Mouse (Mus musculus): ENCODE data around the gene Gm12355. TPM values are rescaled to one million over a fixed set of nuclear protein-coding genes. Genes with fewer than 3 reads are reported as not detected.

The Gm12355 gene
- polyA plus RNA-seq, 1 experiment from 2014 or later = 1.3 TPM

DNA sequence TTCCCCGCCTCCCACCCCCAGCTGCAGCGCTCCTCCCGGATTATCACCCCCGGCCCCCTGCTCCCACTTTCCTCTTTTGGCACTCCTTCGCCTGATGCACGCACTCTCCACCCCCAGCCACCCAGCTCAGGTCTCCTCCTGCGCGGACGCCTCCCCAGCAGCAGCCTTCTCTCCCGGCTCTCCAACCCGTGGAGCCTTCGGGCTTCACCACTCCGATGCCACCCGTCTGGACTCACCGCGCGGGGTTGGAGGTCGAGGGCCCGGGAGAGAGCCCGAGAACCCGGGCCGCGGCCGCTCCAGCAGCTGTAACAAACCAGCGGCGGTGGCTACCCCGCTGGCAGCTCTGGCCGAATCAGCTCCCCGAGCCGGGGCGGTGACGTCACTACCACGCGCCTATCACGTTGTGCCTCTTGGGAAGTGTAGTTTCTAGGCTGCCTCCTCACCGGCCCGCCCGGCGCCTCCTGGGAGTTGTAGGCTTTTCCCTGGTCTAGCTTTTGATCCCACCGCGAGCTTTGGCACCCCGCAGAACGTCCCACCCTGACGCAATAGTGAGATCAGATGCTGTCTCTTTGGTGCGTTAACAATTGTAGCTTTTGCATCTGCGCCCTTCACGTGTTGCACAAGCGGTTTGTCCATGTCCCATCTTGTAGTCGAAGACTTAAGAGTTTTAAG is 38.4 kb downstream of the Gm12355 start, which contains the start of gene Ormdl3:
Gene Ormdl3 (minus strand): TSS at position 477 of the 672 bp plus-strand sequence.
- peak; percentile 94 for ATAC-seq

DNA sequence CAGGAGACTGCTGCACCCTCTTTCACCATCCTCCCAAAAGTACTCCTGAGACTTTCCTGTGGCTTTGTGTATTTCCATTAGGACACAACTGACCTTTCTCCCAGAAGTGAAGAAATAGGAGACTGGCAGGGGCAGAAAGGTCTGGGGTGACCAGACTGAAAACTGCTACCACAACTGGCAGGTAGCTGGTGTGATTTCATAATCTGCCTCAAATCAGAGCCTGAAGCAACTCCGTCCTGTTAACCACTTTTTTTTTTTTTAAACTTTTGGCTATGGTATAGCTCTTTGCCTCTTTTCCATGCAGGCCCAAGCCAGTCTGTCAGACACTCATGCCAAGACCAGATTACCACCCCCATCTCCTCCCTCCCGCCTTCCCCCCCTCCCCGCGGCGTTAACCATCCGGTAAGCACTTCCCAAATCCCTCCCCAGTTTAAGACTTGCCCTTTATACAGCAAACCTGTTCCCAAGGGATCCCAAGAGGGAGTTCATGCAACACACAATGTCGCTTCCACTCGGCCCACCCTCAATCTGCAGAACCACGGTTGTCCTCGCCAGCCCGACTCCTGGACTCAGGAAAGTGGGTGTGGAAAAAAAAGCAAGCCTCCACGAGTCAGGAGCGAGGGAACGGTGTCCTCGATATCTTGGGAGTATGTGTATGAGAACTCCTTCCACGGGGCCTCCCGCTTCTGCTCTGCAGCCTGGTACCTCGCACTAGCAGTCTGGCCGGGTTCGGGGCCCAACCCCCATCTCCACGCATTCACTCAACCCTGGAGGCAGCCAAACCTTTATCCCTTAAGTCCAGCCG is 39.2 kb downstream of the Gm12355 start:
- no peaks in the 10 kb centered on the region for H3K9me3 ChIP-seq (ENCODE audit: control insufficient read depth, low read length)
- H3K9ac ChIP-seq (ENCODE audit: low read depth, low read length) = peak overlapping the region; percentile 96
- H3K27ac ChIP-seq (ENCODE audit: low read depth, low read length) = peak overlapping the region; percentile 86
- H3K36me3 ChIP-seq (ENCODE audit: control insufficient read depth, insufficient read depth, low read length) = peaks cover 12% of the 10 kb centered on the region
- H3K27me3 ChIP-seq (replicated peaks; ENCODE audit: control insufficient read depth, insufficient read depth, low read length) = no peaks in the 10 kb centered on the region
- peak overlapping the region; percentile 90 for H3K4me3 ChIP-seq (ENCODE audit: low read length)
- peak overlapping the region; percentile 95 for H3K4me2 ChIP-seq (ENCODE audit: low read length)
- WGBS = under 1% methylated on average over 22 of the region's 22 CpGs
- H3K4me1 ChIP-seq (ENCODE audit: control insufficient read depth, insufficient read depth, low read depth, low read length) = peaks cover 25% of the 10 kb centered on the region
- peak; percentile 50 for ATAC-seq

More for the DNA sequence above, 38.4 kb downstream of the Gm12355 start, which contains the start of gene Ormdl3:
- peaks cover 10% of the 10 kb centered on the region for H3K36me3 ChIP-seq (ENCODE audit: control insufficient read depth, insufficient read depth, low read length)
- no peaks in the 10 kb centered on the region for H3K27me3 ChIP-seq (replicated peaks; ENCODE audit: control insufficient read depth, insufficient read depth, low read length)
- peak within 1 kb of the TSS; percentile 86 for H3K27ac ChIP-seq (ENCODE audit: low read depth, low read length)
- peak within 1 kb of the TSS; percentile 96 for H3K9ac ChIP-seq (ENCODE audit: low read depth, low read length)
- H3K4me2 ChIP-seq (ENCODE audit: low read length) = peak within 1 kb of the TSS; percentile 95
- H3K9me3 ChIP-seq (ENCODE audit: control insufficient read depth, low read length) = no peaks in the 10 kb centered on the region
- H3K4me1 ChIP-seq (ENCODE audit: control insufficient read depth, insufficient read depth, low read depth, low read length) = peaks cover 25% of the 10 kb centered on the region
- WGBS = under 1% methylated on average over 49 of the region's 49 CpGs
- H3K4me3 ChIP-seq (ENCODE audit: low read length) = peak within 1 kb of the TSS; percentile 90

DNA sequence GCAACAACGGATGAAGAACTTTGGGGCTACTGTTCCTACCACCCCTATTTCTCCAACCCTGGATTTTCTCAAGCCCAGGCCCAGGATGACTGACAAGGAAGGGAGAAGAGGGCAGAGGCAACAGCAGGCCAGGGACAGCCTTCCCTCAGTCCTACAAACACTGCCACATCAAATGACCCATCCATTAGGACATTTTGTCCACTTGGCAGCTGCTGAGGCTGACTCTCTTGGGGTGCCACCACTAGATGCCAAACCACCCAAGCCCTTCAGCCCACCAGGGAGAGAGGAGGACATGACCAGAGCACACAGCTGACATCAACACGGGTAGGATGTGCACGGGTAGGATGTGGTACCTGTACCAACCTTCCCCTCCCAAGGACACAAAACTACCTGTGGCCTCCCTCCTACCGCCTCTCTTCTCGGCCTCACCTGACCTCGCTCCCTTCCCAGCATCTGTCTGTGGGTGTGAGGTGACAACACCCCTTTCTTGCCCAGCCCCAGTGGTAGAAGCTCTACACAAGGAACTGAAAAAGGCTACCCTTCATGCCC is 40.8 kb downstream of the Gm12355 start:
- Histone ChIP-seq H3K9ac (ENCODE audit: low read depth, low read length) (no peak overlapping the region), H3K4me2 (ENCODE audit: low read length) (no peak overlapping the region), H3K4me3 (ENCODE audit: low read length) (no peak overlapping the region), H3K27ac (ENCODE audit: low read depth, low read length) (no peak overlapping the region), H3K36me3 (ENCODE audit: control insufficient read depth, insufficient read depth, low read length) (peaks cover 12% of the 10 kb centered on the region), H3K27me3 (replicated peaks; ENCODE audit: control insufficient read depth, insufficient read depth, low read length) (no peaks in the 10 kb centered on the region), H3K4me1 (ENCODE audit: control insufficient read depth, insufficient read depth, low read depth, low read length) (peaks cover 25% of the 10 kb centered on the region), H3K9me3 (ENCODE audit: control insufficient read depth, low read length) (no peaks in the 10 kb centered on the region)
- WGBS = 90% methylated on average over 6 of the region's 6 CpGs
- no peak for ATAC-seq

DNA sequence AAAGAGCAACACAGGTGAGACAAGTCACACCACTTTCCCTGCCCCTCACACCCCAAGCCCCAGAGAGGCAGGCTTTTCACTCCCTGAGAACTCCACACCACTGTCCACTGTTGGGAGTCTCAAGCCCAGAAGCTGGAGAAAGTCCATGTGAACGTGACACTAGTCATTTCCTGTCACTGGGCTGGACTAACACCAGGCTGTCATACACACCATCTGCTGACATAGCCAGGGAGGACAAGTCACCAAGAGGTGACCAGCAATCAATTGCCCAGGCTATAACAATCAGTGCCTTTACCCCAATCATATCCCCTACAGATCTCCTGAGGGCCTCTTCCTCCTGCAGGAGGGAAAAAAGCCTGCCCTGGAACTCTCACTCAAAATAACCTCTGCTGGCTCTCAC is 41.3 kb downstream of the Gm12355 start:
- Histone ChIP-seq H3K9me3 (ENCODE audit: control insufficient read depth, low read length) (no peaks in the 10 kb centered on the region), H3K9ac (ENCODE audit: low read depth, low read length) (no peak overlapping the region), H3K4me1 (ENCODE audit: control insufficient read depth, insufficient read depth, low read depth, low read length) (peaks cover 25% of the 10 kb centered on the region), H3K27ac (ENCODE audit: low read depth, low read length) (no peak overlapping the region), H3K4me3 (ENCODE audit: low read length) (no peak overlapping the region), H3K36me3 (ENCODE audit: control insufficient read depth, insufficient read depth, low read length) (peaks cover 12% of the 10 kb centered on the region), H3K27me3 (replicated peaks; ENCODE audit: control insufficient read depth, insufficient read depth, low read length) (no peaks in the 10 kb centered on the region), H3K4me2 (ENCODE audit: low read length) (no peak overlapping the region)
- ATAC-seq = no peak
- 67% methylated on average over 1 of the region's 1 CpGs for WGBS

DNA sequence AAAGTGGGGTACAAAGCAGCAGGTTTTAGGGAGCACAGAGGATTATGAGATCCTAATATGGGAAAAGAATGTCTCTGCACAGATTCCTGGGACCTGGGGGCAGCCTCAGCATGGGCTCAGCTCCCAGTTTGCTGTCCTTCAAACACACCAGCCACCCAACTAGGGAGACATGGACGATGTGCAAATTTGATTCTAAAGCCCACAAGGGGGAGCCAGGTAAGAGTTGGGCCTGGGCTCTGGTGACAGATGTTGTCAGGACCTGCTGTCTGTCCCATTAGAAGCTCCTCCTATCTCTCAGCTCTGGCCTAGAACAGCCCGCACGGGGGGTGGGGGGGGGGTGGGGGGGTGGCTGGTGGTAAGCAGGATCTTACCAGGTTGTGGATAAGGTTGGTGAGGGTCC is 41.9 kb downstream of the Gm12355 start:
- no peaks in the 10 kb centered on the region for H3K27me3 ChIP-seq (replicated peaks; ENCODE audit: control insufficient read depth, insufficient read depth, low read length)
- H3K4me1 ChIP-seq (ENCODE audit: control insufficient read depth, insufficient read depth, low read depth, low read length) = peaks cover 25% of the 10 kb centered on the region
- no peak overlapping the region for H3K27ac ChIP-seq (ENCODE audit: low read depth, low read length)
- ATAC-seq = no peak
- WGBS = 39% methylated on average over 3 of the region's 3 CpGs
- no peak overlapping the region for H3K4me3 ChIP-seq (ENCODE audit: low read length)
- H3K9me3 ChIP-seq (ENCODE audit: control insufficient read depth, low read length) = no peaks in the 10 kb centered on the region
- H3K9ac ChIP-seq (ENCODE audit: low read depth, low read length) = no peak overlapping the region
- H3K4me2 ChIP-seq (ENCODE audit: low read length) = no peak overlapping the region
- H3K36me3 ChIP-seq (ENCODE audit: control insufficient read depth, insufficient read depth, low read length) = peaks cover 12% of the 10 kb centered on the region

DNA sequence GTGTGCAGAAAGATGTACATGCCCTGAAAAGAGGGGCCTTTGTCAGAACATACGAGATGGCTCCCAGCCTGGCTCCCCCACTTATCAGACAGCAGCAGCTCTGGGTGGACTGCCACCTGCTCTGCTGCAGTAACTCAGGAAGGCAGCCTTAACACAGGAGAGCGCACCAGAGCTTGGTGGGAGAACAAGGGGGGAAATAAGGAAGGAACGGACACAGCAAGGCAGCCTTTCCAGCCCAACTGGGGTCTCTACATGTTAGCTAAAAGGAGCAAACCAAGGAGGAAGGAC is 42.3 kb downstream of the Gm12355 start:
- Histone ChIP-seq H3K36me3 (ENCODE audit: control insufficient read depth, insufficient read depth, low read length) (peaks cover 12% of the 10 kb centered on the region), H3K4me3 (ENCODE audit: low read length) (no peak overlapping the region), H3K27ac (ENCODE audit: low read depth, low read length) (no peak overlapping the region), H3K9ac (ENCODE audit: low read depth, low read length) (no peak overlapping the region), H3K27me3 (replicated peaks; ENCODE audit: control insufficient read depth, insufficient read depth, low read length) (no peaks in the 10 kb centered on the region), H3K9me3 (ENCODE audit: control insufficient read depth, low read length) (no peaks in the 10 kb centered on the region), H3K4me1 (ENCODE audit: control insufficient read depth, insufficient read depth, low read depth, low read length) (peaks cover 23% of the 10 kb centered on the region), H3K4me2 (ENCODE audit: low read length) (no peak overlapping the region)
- WGBS = 91% methylated on average over 3 of the region's 3 CpGs
- no peak for ATAC-seq

DNA sequence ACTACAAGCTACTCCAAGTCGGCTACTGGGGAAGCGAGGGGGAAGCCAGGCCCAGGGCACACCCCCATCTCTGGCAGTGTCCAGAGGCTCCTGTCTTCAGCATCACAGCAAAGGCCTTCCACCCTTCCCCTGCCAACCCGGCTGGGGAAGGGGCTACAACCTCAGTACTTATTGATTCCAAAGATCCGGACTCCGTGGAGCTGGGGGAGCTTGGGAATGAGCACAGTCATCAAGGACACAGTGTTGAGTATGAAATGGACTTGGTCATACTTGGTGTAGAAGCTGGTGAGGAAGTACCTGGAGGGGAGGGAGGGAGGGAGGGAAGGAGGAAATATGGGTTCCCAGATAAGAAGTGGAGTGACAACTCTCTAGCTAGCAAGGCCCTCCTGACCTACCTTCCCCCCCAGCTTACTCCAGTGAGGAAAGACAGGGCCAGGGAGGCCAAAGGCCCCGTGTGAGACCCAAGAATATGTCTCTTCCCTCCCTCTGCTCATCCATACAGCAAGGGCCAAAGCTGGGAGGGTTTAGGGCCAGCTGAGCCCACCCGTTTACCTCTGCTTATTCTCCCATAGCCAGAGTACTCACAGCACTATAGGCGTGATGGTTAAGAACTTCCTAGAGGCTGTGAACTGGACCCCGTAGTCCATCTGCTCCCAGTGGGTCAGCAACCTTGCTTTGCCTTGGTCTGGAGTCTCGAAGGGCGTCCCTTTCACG is 42.8 kb downstream of the Gm12355 start:
- H3K36me3 ChIP-seq (ENCODE audit: control insufficient read depth, insufficient read depth, low read length) = peaks cover 12% of the 10 kb centered on the region
- ATAC-seq = no peak
- no peak overlapping the region for H3K27ac ChIP-seq (ENCODE audit: low read depth, low read length)
- H3K9me3 ChIP-seq (ENCODE audit: control insufficient read depth, low read length) = no peaks in the 10 kb centered on the region
- H3K4me1 ChIP-seq (ENCODE audit: control insufficient read depth, insufficient read depth, low read depth, low read length) = peaks cover 22% of the 10 kb centered on the region
- no peak overlapping the region for H3K9ac ChIP-seq (ENCODE audit: low read depth, low read length)
- H3K27me3 ChIP-seq (replicated peaks; ENCODE audit: control insufficient read depth, insufficient read depth, low read length) = no peaks in the 10 kb centered on the region
- no peak overlapping the region for H3K4me2 ChIP-seq (ENCODE audit: low read length)
- WGBS = 89% methylated on average over 12 of the region's 12 CpGs
- H3K4me3 ChIP-seq (ENCODE audit: low read length) = no peak overlapping the region

DNA sequence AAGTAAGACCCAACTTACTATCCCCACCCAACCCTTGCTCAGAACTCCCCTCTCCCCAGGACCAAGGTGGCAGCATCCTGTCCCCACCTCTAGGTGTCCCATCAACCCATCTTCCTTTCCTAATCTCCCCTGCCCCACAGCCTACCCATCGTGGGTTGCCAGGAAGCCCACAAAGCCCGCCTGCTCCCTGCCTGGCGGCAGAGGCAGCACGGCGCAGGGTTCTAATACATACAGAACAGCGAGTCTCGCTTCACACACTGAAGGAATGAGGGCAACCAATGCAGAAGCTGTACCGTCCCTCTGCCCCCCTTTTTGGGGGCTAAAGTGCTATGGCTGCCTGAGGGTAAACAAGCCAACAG is 43.5 kb downstream of the Gm12355 start:
- Histone ChIP-seq H3K27me3 (replicated peaks; ENCODE audit: control insufficient read depth, insufficient read depth, low read length) (no peaks in the 10 kb centered on the region), H3K9me3 (ENCODE audit: control insufficient read depth, low read length) (no peaks in the 10 kb centered on the region), H3K36me3 (ENCODE audit: control insufficient read depth, insufficient read depth, low read length) (peaks cover 12% of the 10 kb centered on the region), H3K4me1 (ENCODE audit: control insufficient read depth, insufficient read depth, low read depth, low read length) (peaks cover 19% of the 10 kb centered on the region), H3K4me2 (ENCODE audit: low read length) (no peak overlapping the region), H3K4me3 (ENCODE audit: low read length) (no peak overlapping the region), H3K27ac (ENCODE audit: low read depth, low read length) (no peak overlapping the region), H3K9ac (ENCODE audit: low read depth, low read length) (no peak overlapping the region)
- WGBS = 84% methylated on average over 8 of the region's 8 CpGs
- no peak for ATAC-seq

Data from hindbrain, embryonic 16.5 days (tissue).